18 mouse cellular contexts compared by ENCODE assay signal in genomic region chr2:85173545-85173944, GRCm38 (mm10). TPM values are rescaled to one million over a fixed set of nuclear protein-coding genes. Genes with fewer than 3 reads are reported as not detected.
"Had no signal": no experiment of that assay in that cellular context is flagged by ENCODE, and none has a peak within 500 bp of the region (broad histone marks: within the 10 kb centered on the region; RNA-seq: fewer than 3 reads in every experiment).

No protein-coding gene starts in this region.

- H3K4me2 ChIP-seq: limb, embryonic 13.5 days; midbrain, embryonic 13.5 days; neural tube, embryonic 12.5 days had no signal

- ATAC-seq: midbrain, embryonic 13.5 days had no signal

- H3K27ac ChIP-seq: kidney, postnatal 0 days; limb, embryonic 13.5 days; liver, embryonic 14.5 days; midbrain, embryonic 13.5 days; neural tube, embryonic 12.5 days had no signal

- H3K9ac ChIP-seq: limb, embryonic 13.5 days; liver, embryonic 14.5 days; midbrain, embryonic 13.5 days; neural tube, embryonic 12.5 days had no signal

- H3K9me3 ChIP-seq: limb, embryonic 13.5 days; midbrain, embryonic 13.5 days; neural tube, embryonic 12.5 days had no signal

- DNase-seq: kidney, postnatal 36 days; layer of hippocampus, adult 9-11 months; layer of hippocampus, postnatal 36 days; lung, adult 18-20 months; retina, postnatal 1 day; right cerebral cortex, postnatal 4 days; spleen, adult 18-20 months; thymus, adult 18-20 months; thymus, postnatal 14 days had no signal

- H3K4me3 ChIP-seq: limb, embryonic 13.5 days; midbrain, embryonic 13.5 days; neural tube, embryonic 12.5 days had no signal

- H3K4me1 ChIP-seq: limb, embryonic 13.5 days; midbrain, embryonic 13.5 days; neural tube, embryonic 12.5 days had no signal

- H3K36me3 ChIP-seq: limb, embryonic 13.5 days; midbrain, embryonic 13.5 days; neural tube, embryonic 12.5 days had no signal

- H3K27me3 ChIP-seq: limb, embryonic 13.5 days; midbrain, embryonic 13.5 days; neural tube, embryonic 12.5 days had no signal

RNA-seq across cellular contexts. Expression of gene Lrrc55, which starts 23.5 kb away (rescaled TPM):
- total RNA-seq: liver, adult 2 months; megakaryocyte-erythroid progenitor cell, adult 5-6 weeks; monocyte, adult 5-6 weeks; neutrophil, adult 5-6 weeks had no signal
- polyA plus RNA-seq: liver, adult 2 months had no signal

RNA-seq across cellular contexts. Expression of gene Aplnr, which starts 37.5 kb away (rescaled TPM):
- total RNA-seq: megakaryocyte-erythroid progenitor cell, adult 5-6 weeks; monocyte, adult 5-6 weeks had no signal
